Mouse (Mus musculus) liver, embryonic 14 days (tissue): Measurements from ENCODE around the gene Des. TPM values are rescaled to one million over a fixed set of nuclear protein-coding genes. Genes with fewer than 3 reads are reported as not detected.

Source experiments
- polyA plus RNA-seq: library from polyadenylated mRNA; depleted of rRNA; stranded (reverse); fragments of >200 nt; gene quantifications from 2 replicates; pipeline ENCODE4 v1.2.3, GENCODE M21; 2012; rRNA removed

The Des gene
- polyA plus RNA-seq = 1.1 and 2.3 TPM in 2 replicates

DNA sequence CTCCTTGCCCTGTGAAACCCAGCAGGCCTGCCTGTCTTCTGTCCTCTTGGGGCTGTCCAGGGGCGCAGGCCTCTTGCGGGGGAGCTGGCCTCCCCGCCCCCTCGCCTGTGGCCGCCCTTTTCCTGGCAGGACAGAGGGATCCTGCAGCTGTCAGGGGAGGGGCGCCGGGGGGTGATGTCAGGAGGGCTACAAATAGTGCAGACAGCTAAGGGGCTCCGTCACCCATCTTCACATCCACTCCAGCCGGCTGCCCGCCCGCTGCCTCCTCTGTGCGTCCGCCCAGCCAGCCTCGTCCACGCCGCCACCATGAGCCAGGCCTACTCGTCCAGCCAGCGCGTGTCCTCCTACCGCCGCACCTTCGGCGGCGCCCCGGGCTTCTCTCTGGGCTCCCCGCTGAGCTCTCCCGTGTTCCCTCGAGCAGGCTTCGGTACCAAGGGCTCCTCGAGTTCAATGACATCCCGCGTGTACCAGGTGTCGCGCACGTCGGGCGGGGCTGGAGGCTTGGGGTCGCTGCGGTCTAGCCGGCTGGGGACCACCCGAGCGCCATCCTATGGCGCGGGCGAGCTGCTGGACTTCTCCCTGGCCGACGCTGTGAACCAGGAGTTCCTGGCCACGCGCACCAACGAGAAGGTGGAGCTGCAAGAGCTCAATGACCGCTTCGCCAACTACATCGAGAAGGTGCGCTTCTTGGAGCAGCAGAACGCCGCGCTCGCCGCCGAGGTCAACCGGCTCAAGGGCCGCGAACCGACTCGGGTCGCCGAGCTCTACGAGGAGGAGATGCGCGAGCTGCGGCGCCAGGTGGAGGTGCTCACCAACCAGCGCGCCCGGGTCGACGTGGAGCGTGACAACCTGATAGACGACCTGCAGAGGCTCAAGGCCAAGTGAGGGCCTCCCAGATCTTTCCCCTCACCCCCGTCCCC is at the start of gene Des:
TSS of gene Des (plus strand) at position 218 of the 920 bp plus-strand sequence.

DNA sequence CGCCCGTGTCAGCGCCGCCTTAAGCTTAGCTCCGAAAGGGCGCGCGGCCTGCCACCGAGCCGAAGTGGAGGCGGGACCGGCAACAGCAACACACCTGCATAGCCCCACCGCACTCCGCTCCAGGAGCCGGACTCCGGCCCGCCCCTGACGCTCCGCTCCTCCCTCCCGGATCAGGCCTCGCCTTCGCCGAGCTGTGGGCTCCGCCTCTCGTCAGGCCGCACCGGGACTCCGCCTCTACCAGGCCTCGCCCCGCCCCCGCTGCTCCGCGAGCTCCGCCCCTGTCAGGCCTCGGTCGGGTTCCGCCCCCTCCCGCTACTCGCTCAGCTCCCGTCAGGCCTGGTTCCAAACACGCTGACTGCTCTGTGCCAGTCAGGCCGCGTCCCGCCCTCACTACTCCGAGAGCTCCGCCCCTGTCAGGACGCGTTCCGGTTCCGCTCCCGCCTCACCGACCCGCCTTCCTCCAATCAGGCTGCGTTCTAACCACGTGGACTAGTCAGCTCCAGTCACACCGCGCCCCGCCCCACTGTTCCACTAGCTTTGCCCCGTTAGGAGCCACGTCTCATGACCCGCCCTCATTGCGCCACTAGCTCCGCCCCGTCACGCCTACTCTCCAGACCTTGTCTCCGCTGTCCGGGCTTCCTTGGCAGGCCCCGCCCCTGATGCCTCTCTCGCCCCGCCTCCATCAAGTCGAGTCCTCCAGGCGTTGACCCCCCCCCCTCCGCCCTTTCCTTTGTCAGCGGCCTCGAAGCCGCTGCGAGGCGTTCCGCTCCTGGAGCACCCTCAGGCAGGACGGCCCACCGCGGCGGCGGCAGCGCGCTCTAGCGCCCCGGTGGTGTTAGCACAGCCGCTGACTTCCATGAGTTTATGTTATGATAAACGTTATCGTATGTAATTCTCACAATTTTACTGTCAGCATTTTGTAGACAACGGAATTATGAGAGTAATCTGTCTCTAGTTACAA is 42.6 kb upstream of the Des start, which contains the start of gene Dnpep:
TSS of gene Dnpep (minus strand) at position 750 of the 961 bp plus-strand sequence.

DNA sequence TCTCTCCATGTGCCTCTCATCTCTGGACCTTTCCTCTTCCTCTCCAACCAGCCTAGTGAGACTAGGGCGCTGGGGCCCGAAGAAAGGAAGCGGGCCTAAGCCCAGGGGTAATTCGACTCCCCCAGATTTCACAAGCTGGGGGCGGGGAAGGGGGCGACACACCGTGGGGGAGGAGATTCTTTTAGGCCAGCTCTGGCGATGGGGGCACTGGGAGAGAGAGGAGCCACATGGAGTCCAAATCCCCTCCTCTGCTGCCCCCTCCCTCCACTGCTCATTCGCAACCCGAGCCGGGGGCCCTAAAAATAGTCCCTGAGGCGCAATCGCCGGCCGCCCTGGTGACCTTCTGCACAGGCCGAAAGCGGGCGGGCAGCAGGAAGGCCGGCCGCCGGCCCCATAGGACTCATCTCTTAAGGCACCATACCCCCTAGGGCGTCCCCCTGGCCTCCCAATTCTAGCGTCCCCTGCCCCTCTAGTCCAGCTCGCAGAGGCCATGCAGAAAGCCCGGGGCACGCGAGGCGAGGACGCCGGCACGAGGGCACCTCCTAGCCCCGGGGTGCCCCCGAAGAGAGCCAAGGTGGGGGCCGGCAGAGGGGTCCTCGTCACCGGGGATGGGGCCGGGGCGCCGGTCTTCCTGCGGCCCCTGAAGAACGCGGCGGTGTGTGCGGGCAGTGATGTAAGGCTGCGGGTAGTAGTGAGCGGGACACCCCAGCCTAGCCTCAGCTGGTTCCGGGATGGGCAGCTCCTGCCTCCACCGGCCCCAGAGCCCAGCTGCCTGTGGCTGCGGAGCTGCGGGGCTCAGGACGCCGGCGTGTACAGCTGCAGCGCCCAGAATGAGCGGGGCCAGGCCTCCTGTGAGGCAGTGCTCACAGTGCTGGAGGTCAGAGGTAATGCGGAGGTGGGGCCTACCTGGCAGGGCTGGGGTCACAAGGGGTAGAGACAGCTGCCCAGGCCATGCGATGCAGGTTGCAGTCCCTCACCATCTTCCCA is 15.1 kb downstream of the Des start, which contains the start of gene Speg:
TSS of gene Speg (plus strand) at position 348 of the 987 bp plus-strand sequence.

Other genes with a start within 250 kb of the Des start
- gene Nhej1, start 235.1 kb upstream of the Des start, polyA plus RNA-seq = 1.7 and 1.8 TPM in 2 replicates
- 0.96 and 1.4 TPM in 2 replicates for gene Slc23a3, start 226.4 kb upstream of the Des start, polyA plus RNA-seq
- gene Cnppd1, start 217.6 kb upstream of the Des start, polyA plus RNA-seq = 30.8 and 36.1 TPM in 2 replicates
- gene Retreg2, start 217.6 kb upstream of the Des start, polyA plus RNA-seq = 49.3 and 56.0 TPM in 2 replicates
- gene Zfand2b, start 191.7 kb upstream of the Des start, polyA plus RNA-seq = 34.6 and 37.6 TPM in 2 replicates
- gene Abcb6, start 179.9 kb upstream of the Des start, polyA plus RNA-seq = 34.5 and 41.1 TPM in 2 replicates
- 8.0 and 8.3 TPM in 2 replicates for gene Ankzf1, start 168.2 kb upstream of the Des start, polyA plus RNA-seq
- gene Atg9a, start 168.1 kb upstream of the Des start, polyA plus RNA-seq = 15.8 and 16.8 TPM in 2 replicates
- 4.6 and 4.7 TPM in 2 replicates for gene Glb1l, start 149.5 kb upstream of the Des start, polyA plus RNA-seq
- 81.9 and 89.8 TPM in 2 replicates for gene Stk16, start 149.5 kb upstream of the Des start, polyA plus RNA-seq
- gene Tuba4a, start 140.5 kb upstream of the Des start, polyA plus RNA-seq = 98.6 and 185 TPM in 2 replicates
- gene A630095N17Rik, start 128.2 kb upstream of the Des start, polyA plus RNA-seq = not detected in 2 replicates
- gene Dnajb2, start 123.9 kb upstream of the Des start, polyA plus RNA-seq = 17.4 and 23.0 TPM in 2 replicates
- 0.14 and 0.23 TPM in 2 replicates for gene Ptprn, start 95.8 kb upstream of the Des start, polyA plus RNA-seq
- not detected in 2 replicates for gene Resp18, start 81.9 kb upstream of the Des start, polyA plus RNA-seq
- gene Dnpep, start 42.3 kb upstream of the Des start, polyA plus RNA-seq = 32.9 and 37.6 TPM in 2 replicates
- 6.7 and 7.5 TPM in 2 replicates for gene Speg, start 15.0 kb downstream of the Des start, polyA plus RNA-seq
- gene Gmppa, start 75.6 kb downstream of the Des start, polyA plus RNA-seq = 31.7 and 35.4 TPM in 2 replicates
- 0.03 and 0.06 TPM in 2 replicates for gene Asic4, start 90.1 kb downstream of the Des start, polyA plus RNA-seq
- 3.7 and 4.0 TPM in 2 replicates for gene Chpf, start 119.0 kb downstream of the Des start, polyA plus RNA-seq
- 0.09 and 0.12 TPM in 2 replicates for gene Tmem198, start 119.2 kb downstream of the Des start, polyA plus RNA-seq
- 8.2 and 10.1 TPM in 2 replicates for gene Obsl1, start 146.1 kb downstream of the Des start, polyA plus RNA-seq
- gene Inha, start 146.7 kb downstream of the Des start, polyA plus RNA-seq = 1.4 and 1.5 TPM in 2 replicates
- 5.3 and 6.2 TPM in 2 replicates for gene Stk11ip, start 161.2 kb downstream of the Des start, polyA plus RNA-seq
- gene Slc4a3, start 185.9 kb downstream of the Des start, polyA plus RNA-seq = 0.96 and 0.97 TPM in 2 replicates